Mouse (Mus musculus) myocyte (in vitro differentiated cells): Measurements from ENCODE around the gene Cfap69. TPM values are rescaled to one million over a fixed set of nuclear protein-coding genes. Genes with fewer than 3 reads are reported as not detected.

Experiments
- H3K27me3 ChIP-seq: one replicate; pipeline ENCODE4 v1.6.1; 2011; ENCODE audit not compliant: control insufficient read depth, insufficient read depth, insufficient read length
- H3K36me3 ChIP-seq: one replicate; pipeline ENCODE4 v1.6.1; 2011; ENCODE audit not compliant: control insufficient read depth, insufficient read depth
- H3K4me2 ChIP-seq: one replicate; pipeline ENCODE4 v1.6.1; 2011; ENCODE audit warnings: low read depth, control low read depth
- H3K4me3 ChIP-seq: one replicate; pipeline ENCODE4 v1.5.1; 2011; ENCODE audit warnings: mild to moderate bottlenecking, control low read depth, moderate library complexity
- H3K79me2 ChIP-seq: one replicate; pipeline ENCODE4 v1.6.1; 2011; ENCODE audit not compliant: control insufficient read depth, insufficient read depth
- H3ac ChIP-seq: one replicate; pipeline ENCODE4 v1.6.1; 2011; ENCODE audit not compliant: control insufficient read depth, insufficient read length
- CEBPB ChIP-seq: IDR thresholded peaks from 2 replicates; pipeline ENCODE4 v1.6.1; 2011; ENCODE audit warnings: mild to moderate bottlenecking, moderate library complexity; ENCODE audit not compliant: poor library complexity, insufficient read depth, severe bottlenecking
- E2F4 ChIP-seq: IDR thresholded peaks from one replicate; pipeline ENCODE4 v1.6.1; 2011; ENCODE audit warnings: mild to moderate bottlenecking, control low read depth, moderate library complexity; ENCODE audit not compliant: insufficient read depth
- MAX ChIP-seq: IDR thresholded peaks from one replicate; pipeline ENCODE4 v1.6.1; 2011; ENCODE audit warnings: low read depth, mild to moderate bottlenecking, control low read depth
- MYOD1 ChIP-seq, 3 experiments: IDR thresholded peaks; one replicate each; pipeline ENCODE4 v1.6.1; 2011; ENCODE audit warnings: control low read depth in 2 of 3, low read depth in 2 of 3, mild to moderate bottlenecking in 2 of 3, moderate library complexity in 1 of 3; ENCODE audit not compliant: insufficient read length in 2 of 3, control insufficient read depth in 1 of 3
- MYOG ChIP-seq, 3 experiments: IDR thresholded peaks; one replicate each; pipeline ENCODE4 v1.6.1; 2011; ENCODE audit warnings: control low read depth in 2 of 3, low read depth in 2 of 3, mild to moderate bottlenecking in 2 of 3; ENCODE audit not compliant: insufficient read length in 2 of 3, control insufficient read depth in 1 of 3, insufficient read depth in 1 of 3
- POLR2A ChIP-seq: IDR thresholded peaks from one replicate; pipeline ENCODE4 v1.6.1; 2011; ENCODE audit warnings: low read depth, mild to moderate bottlenecking, control low read depth, moderate library complexity; ENCODE audit not compliant: insufficient read length
- POLR2AphosphoS2 ChIP-seq: IDR thresholded peaks from one replicate; pipeline ENCODE4 v1.6.1; 2011; ENCODE audit warnings: low read depth, control low read depth; ENCODE audit not compliant: insufficient read length
- REST ChIP-seq: IDR thresholded peaks from one replicate; pipeline ENCODE4 v1.6.1; 2011; ENCODE audit warnings: mild to moderate bottlenecking, control low read depth, moderate library complexity; ENCODE audit not compliant: insufficient read depth, insufficient read length
- SRF ChIP-seq: IDR thresholded peaks from one replicate; pipeline ENCODE4 v1.6.1; 2011; ENCODE audit warnings: low read depth; ENCODE audit not compliant: control insufficient read depth, insufficient read length
- TCF12 ChIP-seq: IDR thresholded peaks from one replicate; pipeline ENCODE4 v1.6.1; 2011; ENCODE audit warnings: mild to moderate bottlenecking, control low read depth; ENCODE audit not compliant: poor library complexity, insufficient read depth, severe bottlenecking
- TCF3 ChIP-seq: IDR thresholded peaks from one replicate; pipeline ENCODE4 v1.6.1; 2011; ENCODE audit warnings: low read depth, control low read depth; ENCODE audit not compliant: insufficient read length
- USF1 ChIP-seq: IDR thresholded peaks from one replicate; pipeline ENCODE4 v1.6.1; 2011; ENCODE audit warnings: low read depth, mild to moderate bottlenecking, control low read depth, moderate library complexity
- polyA plus RNA-seq: library from polyadenylated mRNA; unstranded; fragments of >200 nt; fragmentation: generic; extraction: Trizol; gene quantifications from one replicate; pipeline ENCODE4 v1.2.1, GENCODE M21; 2012; ENCODE audit warnings: missing spikeins

The Cfap69 gene
- polyA plus RNA-seq, 1 experiment: 2.3 TPM

DNA sequence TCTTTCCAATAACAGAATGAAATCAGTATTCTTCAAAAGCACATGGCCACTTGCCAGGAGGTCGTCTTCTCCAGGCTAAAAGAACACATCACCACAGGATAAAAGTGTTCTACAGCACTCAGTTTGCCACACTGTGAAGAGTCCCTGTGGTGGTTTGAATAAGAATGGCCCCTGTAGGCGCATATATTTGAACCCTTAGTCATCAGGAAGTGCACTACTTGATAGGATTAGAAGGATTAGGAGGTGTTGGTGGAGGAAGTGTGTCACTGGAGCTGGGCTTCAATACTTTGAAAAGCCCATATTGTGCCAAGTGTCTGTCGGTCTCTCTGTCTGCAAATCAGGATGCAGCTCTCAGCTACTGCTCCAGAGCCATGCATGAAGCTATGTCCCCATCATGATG, 123.7 kb downstream of the Cfap69 start:
- Histone ChIP-seq H3K36me3 (peaks cover 16% of the 10 kb centered on the region), H3ac (no peak overlapping the region), H3K4me3 (no peak overlapping the region), H3K27me3 (no peaks in the 10 kb centered on the region), H3K79me2 (no peaks in the 10 kb centered on the region), H3K4me2 (peak overlapping the region; percentile 22)
- no peak for TF ChIP-seq POLR2A
- TF ChIP-seq SRF: no peak
- no peak for TF ChIP-seq POLR2AphosphoS2
- no peak for TF ChIP-seq CEBPB
- no peak for TF ChIP-seq MAX
- TF ChIP-seq USF1: no peak
- TF ChIP-seq REST: no peak
- no peak for TF ChIP-seq MYOG (IDR thresholded peaks at IDR 0.05; ENCODE audit: control insufficient read depth in 1 of 3, insufficient read depth in 1 of 3, insufficient read length in 2 of 3, low read depth in 2 of 3)
- no peak for TF ChIP-seq TCF3
- no peak for TF ChIP-seq E2F4
- TF ChIP-seq TCF12: no peak
- no peak for TF ChIP-seq MYOD1 (IDR thresholded peaks at IDR 0.05; ENCODE audit: control insufficient read depth in 1 of 3, insufficient read length in 2 of 3, low read depth in 2 of 3)

DNA sequence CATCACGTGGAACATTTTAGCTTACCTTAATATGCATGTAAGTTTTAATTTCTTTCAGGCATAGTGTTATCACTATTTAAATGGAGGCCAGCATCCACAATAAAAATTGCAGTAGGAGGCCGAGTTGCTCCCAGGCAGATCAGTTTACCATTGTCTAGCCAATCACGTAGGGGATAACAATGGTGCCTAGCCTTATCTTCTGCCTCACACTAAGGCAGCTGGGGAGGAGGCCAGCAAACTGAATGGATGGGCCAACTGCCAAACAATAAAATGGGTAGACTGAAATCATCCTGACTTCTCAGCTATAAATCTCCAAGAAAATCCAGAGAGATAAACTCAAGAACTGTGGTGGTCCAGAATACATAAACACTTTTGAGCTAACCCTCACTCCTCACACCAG, 124.3 kb downstream of the Cfap69 start:
- no peaks in the 10 kb centered on the region for H3K79me2 ChIP-seq
- H3K36me3 ChIP-seq: peaks cover 16% of the 10 kb centered on the region
- H3K4me3 ChIP-seq: no peak overlapping the region
- no peaks in the 10 kb centered on the region for H3K27me3 ChIP-seq
- H3K4me2 ChIP-seq: peak overlapping the region; percentile 22
- TF ChIP-seq SRF (no peak), MYOD1 (IDR thresholded peaks at IDR 0.05; ENCODE audit: control insufficient read depth in 1 of 3, insufficient read length in 2 of 3, low read depth in 2 of 3) (no peak), E2F4 (no peak), TCF12 (no peak), MYOG (IDR thresholded peaks at IDR 0.05; ENCODE audit: control insufficient read depth in 1 of 3, insufficient read depth in 1 of 3, insufficient read length in 2 of 3, low read depth in 2 of 3) (no peak), POLR2A (no peak), TCF3 (no peak), CEBPB (no peak)
- H3ac ChIP-seq: no peak overlapping the region

- Histone ChIP-seq H3K27me3 (no peaks in the 10 kb centered on the region), H3K79me2 (no peaks in the 10 kb centered on the region), H3K36me3 (peaks cover 5% of the 10 kb centered on the region), H3K4me2 (no peak overlapping the region), H3K4me3 (no peak overlapping the region), H3ac (no peak overlapping the region)
- no peak for TF ChIP-seq REST
Measured at GRCm38 (mm10) chr5:5536131-5536530, 127.9 kb downstream of the Cfap69 start.

GRCm38 (mm10) chr5:5533656-5534420, 130.2 kb downstream of the Cfap69 start:
- no peak for TF ChIP-seq MYOD1 (IDR thresholded peaks at IDR 0.05; ENCODE audit: control insufficient read depth in 1 of 3, insufficient read length in 2 of 3, low read depth in 2 of 3)
- no peak for TF ChIP-seq SRF
- no peak for TF ChIP-seq CEBPB
- no peak for TF ChIP-seq TCF3
- no peak for TF ChIP-seq POLR2AphosphoS2
- no peak for TF ChIP-seq TCF12
- TF ChIP-seq REST: no peak
- TF ChIP-seq USF1: no peak
- no peak for TF ChIP-seq E2F4
- no peak overlapping the region for H3ac ChIP-seq
- no peaks in the 10 kb centered on the region for H3K36me3 ChIP-seq

More at GRCm38 (mm10) chr5:5533656-5534420, 130.2 kb downstream of the Cfap69 start:
- Histone ChIP-seq H3K79me2 (no peaks in the 10 kb centered on the region), H3K27me3 (no peaks in the 10 kb centered on the region), H3K4me3 (no peak overlapping the region), H3K4me2 (no peak overlapping the region)

Other genes starting within 250 kb of the Cfap69 start
- 11.2 TPM for gene Cdk14, start 243.9 kb downstream of the Cfap69 start, polyA plus RNA-seq
- gene 1700015F17Rik, start 185.1 kb downstream of the Cfap69 start, polyA plus RNA-seq: not detected
- gene Cldn12, start 149.3 kb downstream of the Cfap69 start, polyA plus RNA-seq: 15.0 TPM
- gene Gtpbp10, start 104.7 kb downstream of the Cfap69 start, polyA plus RNA-seq: 4.6 TPM
- gene Gm8773, start 90.4 kb downstream of the Cfap69 start, polyA plus RNA-seq: 0.44 TPM
- gene Steap2, start 30.3 kb upstream of the Cfap69 start, polyA plus RNA-seq: 15.5 TPM
- gene Steap1, start 85.1 kb upstream of the Cfap69 start, polyA plus RNA-seq: 90.3 TPM